Mouse (Mus musculus) MEL (cell line): Measurements from ENCODE around the gene Oscar. TPM values are rescaled to one million over a fixed set of nuclear protein-coding genes. Genes with fewer than 3 reads are reported as not detected.

Experiments
- DNase-seq: peaks from one replicate; pipeline ENCODE4 v3.0.0; 2011; ENCODE audit warnings: low read depth, low spot score
- H3K27ac ChIP-seq: 2 replicates; pipeline ENCODE4 v1.5.1; 2012; ENCODE audit warnings: low read depth, mild to moderate bottlenecking, control low read depth, low read length, moderate library complexity; ENCODE audit not compliant: control insufficient read depth
- H3K27me3 ChIP-seq, 2 experiments: fragments of 150-350 bp in 1 of 2; sonication (generic) in 1 of 2; 2 replicates each; pipeline ENCODE4 v1.6.1; 2012; ENCODE audit warnings: low read length in 2 of 2, mild to moderate bottlenecking in 2 of 2, improper control_type of control experiment in 1 of 2, moderate library complexity in 1 of 2; ENCODE audit not compliant: insufficient read depth in 2 of 2, control insufficient read depth in 1 of 2
- H3K36me3 ChIP-seq, 2 experiments: 2 replicates each; pipeline ENCODE4 v1.6.1; 2012 to 2014; ENCODE audit warnings: low read length in 2 of 2, improper control_type of control experiment in 1 of 2, inconsistent platforms in 1 of 2, mild to moderate bottlenecking in 1 of 2; ENCODE audit not compliant: insufficient read depth in 2 of 2, control insufficient read depth in 1 of 2
- H3K4me1 ChIP-seq, 2 experiments: fragments of 150-350 bp in 1 of 2; sonication (generic) in 1 of 2; 2 replicates each; pipeline ENCODE4 v1.6.1; 2012; ENCODE audit warnings: low read length in 2 of 2, improper control_type of control experiment in 1 of 2, mild to moderate bottlenecking in 1 of 2; ENCODE audit not compliant: insufficient read depth in 2 of 2, control insufficient read depth in 1 of 2
- H3K4me3 ChIP-seq, 2 experiments: fragments of 150-350 bp in 1 of 2; sonication (generic) in 1 of 2; 2 replicates each; pipeline ENCODE4 v1.5.1; 2012; ENCODE audit warnings: low read depth in 2 of 2, low read length in 2 of 2, mild to moderate bottlenecking in 2 of 2, moderate library complexity in 2 of 2, control low read depth in 1 of 2, improper control_type of control experiment in 1 of 2; ENCODE audit not compliant: control insufficient read depth in 1 of 2, insufficient read depth in 1 of 2
- H3K79me2 ChIP-seq: 2 replicates; pipeline ENCODE4 v1.6.1; 2012; ENCODE audit warnings: mild to moderate bottlenecking, low read length, moderate library complexity; ENCODE audit not compliant: control insufficient read depth, poor library complexity, insufficient read depth
- H3K9ac ChIP-seq: 2 replicates; pipeline ENCODE4 v1.6.1; 2012; ENCODE audit warnings: low read depth, mild to moderate bottlenecking, control low read depth, low read length, moderate library complexity; ENCODE audit not compliant: control insufficient read depth, poor library complexity, severe bottlenecking
- H3K9me3 ChIP-seq: fragments of 150-350 bp; sonication (generic); replicated peaks from 2 replicates; pipeline ENCODE4 v1.6.1; 2012; ENCODE audit warnings: mild to moderate bottlenecking, low read length, improper control_type of control experiment, moderate library complexity; ENCODE audit not compliant: insufficient read depth
- BHLHE40 ChIP-seq: IDR thresholded peaks from 2 replicates; pipeline ENCODE4 v1.6.1; 2012; ENCODE audit warnings: low read depth, mild to moderate bottlenecking, inconsistent platforms, low read length, improper control_type of control experiment, borderline replicate concordance
- CHD2 ChIP-seq: IDR thresholded peaks from 2 replicates; pipeline ENCODE4 v1.6.1; 2011; ENCODE audit warnings: low read length, improper control_type of control experiment
- CTCF ChIP-seq, 3 experiments: IDR thresholded peaks in 2 of 3; conservative IDR thresholded peaks in 1 of 3; 2 replicates each; pipeline ENCODE4 v1.5.1; 2011 to 2012; ENCODE audit warnings: low read length in 3 of 3, low read depth in 2 of 3, mild to moderate bottlenecking in 2 of 3, improper control_type of control experiment in 1 of 3, inconsistent platforms in 1 of 3, mixed read lengths in 1 of 3, moderate library complexity in 1 of 3; ENCODE audit not compliant: control insufficient read depth in 1 of 3, insufficient read depth in 1 of 3, poor library complexity in 1 of 3, severe bottlenecking in 1 of 3
- E2F4 ChIP-seq: IDR thresholded peaks from 2 replicates; pipeline ENCODE4 v1.6.1; 2011; ENCODE audit warnings: low read depth, low read length, improper control_type of control experiment, borderline replicate concordance
- ELF1 ChIP-seq: IDR thresholded peaks from 2 replicates; pipeline ENCODE4 v1.6.1; 2014; ENCODE audit warnings: low read depth, mild to moderate bottlenecking, inconsistent platforms, low read length, improper control_type of control experiment, moderate library complexity
- EP300 ChIP-seq, 2 experiments: IDR thresholded peaks; 2 replicates each; pipeline ENCODE4 v1.6.1; 2011; ENCODE audit warnings: improper control_type of control experiment in 2 of 2, low read length in 2 of 2, low read depth in 1 of 2, mild to moderate bottlenecking in 1 of 2
- ETS1 ChIP-seq: IDR thresholded peaks from 2 replicates; pipeline ENCODE4 v1.6.1; 2012; ENCODE audit warnings: low read depth, mild to moderate bottlenecking, inconsistent platforms, low read length, improper control_type of control experiment, moderate library complexity
- HCFC1 ChIP-seq: IDR thresholded peaks from 2 replicates; pipeline ENCODE4 v1.6.1; 2012; ENCODE audit warnings: low read depth, mild to moderate bottlenecking, inconsistent platforms, low read length, improper control_type of control experiment, moderate library complexity
- JUND ChIP-seq: IDR thresholded peaks from 2 replicates; pipeline ENCODE4 v1.6.1; 2011; ENCODE audit warnings: low read depth, mild to moderate bottlenecking, improper control_type of control experiment, low read length
- KAT2A ChIP-seq: conservative IDR thresholded peaks from 2 replicates; pipeline ENCODE4 v1.6.1; 2012; ENCODE audit warnings: low read depth, low read length, improper control_type of control experiment, inconsistent platforms
- MEF2A ChIP-seq: IDR thresholded peaks from 2 replicates; pipeline ENCODE4 v1.6.1; 2014; ENCODE audit warnings: low read depth, mild to moderate bottlenecking, inconsistent platforms, low read length, improper control_type of control experiment; ENCODE audit not compliant: poor library complexity, insufficient replicate concordance, severe bottlenecking; ENCODE audit errors: extremely low read depth
- MXI1 ChIP-seq: IDR thresholded peaks from 2 replicates; pipeline ENCODE4 v1.6.1; 2011; ENCODE audit warnings: mild to moderate bottlenecking, low read depth, low read length, improper control_type of control experiment
- MYC ChIP-seq: IDR thresholded peaks from 2 replicates; pipeline ENCODE4 v1.6.1; 2011; ENCODE audit warnings: low read depth, mild to moderate bottlenecking, low read length, improper control_type of control experiment, moderate library complexity
- NELFE ChIP-seq: IDR thresholded peaks from 2 replicates; pipeline ENCODE4 v1.6.1; 2011; ENCODE audit warnings: low read depth, low read length, improper control_type of control experiment
- POLR2A ChIP-seq, 2 experiments: IDR thresholded peaks; 2 replicates each; pipeline ENCODE4 v1.6.1; 2011 to 2012; ENCODE audit warnings: low read length in 2 of 2, mild to moderate bottlenecking in 2 of 2, control low read depth in 1 of 2, improper control_type of control experiment in 1 of 2, low read depth in 1 of 2, moderate library complexity in 1 of 2; ENCODE audit not compliant: control insufficient read depth in 1 of 2, insufficient read depth in 1 of 2, poor library complexity in 1 of 2
- POLR2AphosphoS2 ChIP-seq: IDR thresholded peaks from 2 replicates; pipeline ENCODE4 v1.6.1; 2011; ENCODE audit warnings: low read length, improper control_type of control experiment
- RAD21 ChIP-seq: IDR thresholded peaks from 2 replicates; pipeline ENCODE4 v1.6.1; 2011; ENCODE audit warnings: mild to moderate bottlenecking, low read depth, low read length, improper control_type of control experiment
- RCOR1 ChIP-seq: IDR thresholded peaks from 2 replicates; pipeline ENCODE4 v1.6.1; 2012; ENCODE audit warnings: low read depth, mild to moderate bottlenecking, inconsistent platforms, low read length, improper control_type of control experiment
- SIN3A ChIP-seq: IDR thresholded peaks from 2 replicates; pipeline ENCODE4 v1.6.1; 2012; ENCODE audit warnings: low read length, improper control_type of control experiment, inconsistent platforms
- SMC3 ChIP-seq: IDR thresholded peaks from 2 replicates; pipeline ENCODE4 v1.6.1; 2011; ENCODE audit warnings: low read depth, low read length, improper control_type of control experiment
- TBP ChIP-seq: IDR thresholded peaks from 2 replicates; pipeline ENCODE4 v1.8.0; 2011; ENCODE audit warnings: low read depth, low read length, improper control_type of control experiment
- TCF12 ChIP-seq: IDR thresholded peaks from 2 replicates; pipeline ENCODE4 v1.6.1; 2014; ENCODE audit warnings: low read depth, mild to moderate bottlenecking, inconsistent platforms, low read length, improper control_type of control experiment, moderate library complexity
- UBTF ChIP-seq: IDR thresholded peaks from 2 replicates; pipeline ENCODE4 v1.6.1; 2012; ENCODE audit warnings: low read depth, mild to moderate bottlenecking, inconsistent platforms, low read length, improper control_type of control experiment, moderate library complexity, borderline replicate concordance; ENCODE audit not compliant: insufficient read depth
- USF2 ChIP-seq, 2 experiments: IDR thresholded peaks; 2 replicates each; pipeline ENCODE4 v1.6.1; 2011 to 2012; ENCODE audit warnings: improper control_type of control experiment in 2 of 2, low read length in 2 of 2, borderline replicate concordance in 1 of 2, inconsistent platforms in 1 of 2, low read depth in 1 of 2, mild to moderate bottlenecking in 1 of 2; ENCODE audit not compliant: insufficient read depth in 1 of 2
- ZC3H11A ChIP-seq: IDR thresholded peaks from 2 replicates; pipeline ENCODE4 v1.6.1; 2012; ENCODE audit warnings: low read depth, mild to moderate bottlenecking, inconsistent platforms, low read length, improper control_type of control experiment
- ZNF384 ChIP-seq: IDR thresholded peaks from 2 replicates; pipeline ENCODE4 v1.6.1; 2012; ENCODE audit warnings: low read depth, mild to moderate bottlenecking, inconsistent platforms, low read length, improper control_type of control experiment
- polyA plus RNA-seq, 2 experiments: library from polyadenylated mRNA; stranded (reverse) in 1 of 2; unstranded in 1 of 2; fragments of >175 nt in 1 of 2; fragments of >200 nt in 1 of 2; gene quantifications; 2 replicates each; pipeline versions ENCODE4 v1.2.1 to v1.2.4; 2012; ENCODE audit warnings: low replicate concordance in 2 of 2, low read depth in 1 of 2; ENCODE audit not compliant: insufficient read length in 2 of 2, insufficient read depth in 1 of 2, missing spikeins in 1 of 2
- total RNA-seq: library from RNA; depleted of rRNA; stranded (reverse); fragments of 300-350 nt; gene quantifications from 2 replicates; pipeline ENCODE4 v1.2.3, GENCODE M21; 2012

The Oscar gene
- total and polyA plus RNA-seq, 3 experiments, result not detected

DNA sequence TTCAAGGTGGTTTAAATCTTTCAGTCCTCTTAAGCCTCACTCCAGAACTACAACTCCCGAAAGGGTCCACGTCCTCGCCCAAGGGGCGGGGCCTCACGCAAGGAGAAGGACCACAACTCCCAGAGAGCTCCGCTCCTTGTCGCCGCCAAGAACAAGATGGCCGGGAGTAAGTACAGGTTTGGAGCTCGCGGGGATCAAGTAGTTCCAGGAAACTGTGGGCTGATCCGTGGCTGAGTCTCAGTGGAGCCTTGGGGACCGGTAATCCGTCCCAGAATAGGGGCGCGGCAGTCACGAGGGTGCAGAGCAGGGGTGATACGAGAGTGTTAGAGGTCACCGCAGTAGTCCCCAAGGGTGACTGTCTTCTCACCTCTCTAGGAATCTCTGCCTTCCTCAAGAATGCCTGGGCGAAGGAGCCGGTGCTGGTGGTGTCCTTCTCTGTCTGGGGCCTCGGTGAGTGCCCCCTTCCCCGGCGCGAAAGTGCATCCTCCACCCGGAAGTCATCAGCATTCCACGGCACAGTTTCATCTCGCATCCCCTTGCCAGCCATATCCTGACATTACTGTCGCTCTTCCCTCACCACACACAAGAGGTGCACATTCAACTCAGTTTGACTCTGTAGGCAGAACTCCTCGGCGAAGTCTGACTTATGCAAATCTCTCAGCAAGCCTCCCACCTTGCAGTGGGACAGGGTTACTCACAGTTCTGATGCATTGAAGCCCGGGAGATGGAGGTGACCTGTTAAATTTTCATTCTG lies 1.5 kb upstream of the Oscar start, which contains the start of gene Ndufa3:
Ndufa3 (plus strand) TSS at position 132 of the 754 bp plus-strand sequence.
- Histone ChIP-seq H3K36me3 (peaks cover 2 to 9% of the 10 kb centered on the region in 2 experiments; a peak in 3 of 4 replicates), H3K9ac (peak within 1 kb of the TSS; percentile 85), H3K79me2 (peaks cover 7% of the 10 kb centered on the region), H3K9me3 (no peaks in the 10 kb centered on the region), H3K27me3 (no peaks in the 10 kb centered on the region), H3K27ac (peak within 1 kb of the TSS; percentile 65), H3K4me1 (peaks cover 2 to 21% of the 10 kb centered on the region in 2 experiments), H3K4me3 (peak within 1 kb of the TSS; percentile 85)
- DNase-seq, result peak; percentile 96
- TF ChIP-seq KAT2A, result peak; percentile 96
- no peak for TF ChIP-seq ETS1
- TF ChIP-seq UBTF, result no peak
- peak; percentile 75 to 88 for TF ChIP-seq POLR2A (IDR thresholded peaks at IDR 0.05; ENCODE audit: control insufficient read depth in 1 of 2, insufficient read depth in 1 of 2, low read depth in 1 of 2, low read length in 2 of 2, poor library complexity in 1 of 2)
- TF ChIP-seq BHLHE40, result no peak
- TF ChIP-seq MYC, result peak; percentile 18; the same call in 1 of the 2 replicates
- peak; percentile 52 for TF ChIP-seq TCF12
- TF ChIP-seq SIN3A, result peak; percentile 83
- no peak for TF ChIP-seq JUND
- no peak for TF ChIP-seq CTCF (IDR thresholded peaks at IDR 0.05 in 2 of 3, conservative IDR thresholded peaks at IDR 0.05 in 1 of 3; ENCODE audit: control insufficient read depth in 1 of 3, insufficient read depth in 1 of 3, low read depth in 2 of 3, low read length in 3 of 3, poor library complexity in 1 of 3, severe bottlenecking in 1 of 3)
- TF ChIP-seq POLR2AphosphoS2, result peak; percentile 76
- peak; percentile 14; the same call in 1 of the 2 replicates for TF ChIP-seq MXI1
- TF ChIP-seq CHD2, result peak; percentile 36; the same call in 1 of the 2 replicates
- peak; percentile 79 for TF ChIP-seq TBP
- peak; percentile 69 for TF ChIP-seq NELFE
- TF ChIP-seq ZC3H11A, result no peak
- TF ChIP-seq HCFC1, result peak; percentile 99
- no peak for TF ChIP-seq RCOR1
- peak; percentile 43 for TF ChIP-seq ELF1

DNA sequence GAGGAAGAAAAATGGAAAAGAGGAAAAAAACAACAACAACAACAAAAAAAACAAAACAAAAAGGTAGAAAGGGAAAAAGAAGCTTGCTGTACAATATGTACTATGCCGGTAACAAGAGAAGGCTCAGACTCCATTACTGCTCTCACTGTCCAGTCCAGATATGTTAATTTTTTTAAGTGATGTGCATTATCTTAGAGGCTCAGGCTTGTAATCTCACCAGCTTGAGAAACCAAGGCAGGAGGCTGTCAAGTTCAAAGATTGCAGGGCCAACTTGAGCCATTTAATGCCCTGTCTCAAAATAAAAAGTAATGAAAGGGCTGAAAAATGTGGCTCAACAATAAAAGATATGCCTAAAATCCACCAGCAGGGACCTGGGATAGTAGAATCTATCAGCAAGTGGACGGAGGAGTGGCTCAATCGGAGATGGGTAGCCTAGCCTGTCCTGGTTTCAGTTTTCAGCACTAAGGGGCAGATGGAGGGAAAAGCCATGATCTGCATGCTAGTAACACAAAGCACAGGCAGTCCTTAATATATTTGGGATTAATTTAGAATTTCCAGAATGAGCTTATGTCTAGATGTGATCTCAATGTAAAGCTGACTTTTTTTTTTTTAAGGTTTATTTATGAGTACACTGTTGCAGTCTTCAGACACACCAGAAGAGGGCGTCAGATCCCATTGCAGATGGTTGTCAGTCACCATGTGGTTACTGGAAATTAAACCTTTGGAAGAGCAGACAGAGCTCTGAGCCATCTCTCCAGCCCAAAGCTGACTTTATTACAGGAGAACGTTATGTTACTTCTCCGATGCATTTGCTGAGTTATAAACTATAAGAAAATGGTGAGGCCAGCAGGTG lies 658 bp upstream of the Oscar start:
- Histone ChIP-seq H3K79me2 (peaks cover 7% of the 10 kb centered on the region), H3K4me1 (peaks cover 2 to 21% of the 10 kb centered on the region in 2 experiments), H3K9me3 (no peaks in the 10 kb centered on the region), H3K27me3 (no peaks in the 10 kb centered on the region), H3K36me3 (peaks cover 2 to 9% of the 10 kb centered on the region in 2 experiments; a peak in 3 of 4 replicates), H3K27ac (no peak overlapping the region), H3K4me3 (peak overlapping the region; percentile 46 to 85), H3K9ac (peak overlapping the region; percentile 33)
- DNase-seq, result peak; percentile 46
- no peak for TF ChIP-seq USF2 (IDR thresholded peaks at IDR 0.05; ENCODE audit: borderline replicate concordance in 1 of 2, insufficient read depth in 1 of 2, low read depth in 1 of 2, low read length in 2 of 2)
- peak; percentile 93 for TF ChIP-seq ZNF384
- no peak for TF ChIP-seq SIN3A
- no peak for TF ChIP-seq ELF1
- peak; percentile 28; the same call in 1 of the 2 replicates for TF ChIP-seq SMC3
- peak; percentile 27; the same call in 1 of the 2 replicates for TF ChIP-seq ZC3H11A
- peak; percentile 72; the same call in 1 of the 2 replicates for TF ChIP-seq TCF12
- TF ChIP-seq RAD21, result peak; percentile 29
- TF ChIP-seq CTCF (IDR thresholded peaks at IDR 0.05 in 2 of 3, conservative IDR thresholded peaks at IDR 0.05 in 1 of 3; ENCODE audit: control insufficient read depth in 1 of 3, insufficient read depth in 1 of 3, low read depth in 2 of 3, low read length in 3 of 3, poor library complexity in 1 of 3, severe bottlenecking in 1 of 3), result peak; percentile 38 to 76 (median 64)
- TF ChIP-seq MEF2A, result no peak
- TF ChIP-seq ETS1, result 0 out of 2 replicates have a peak, but pooled peaks have one; percentile 8
- TF ChIP-seq E2F4, result no peak
- TF ChIP-seq JUND, result no peak
- peak; percentile 69 for TF ChIP-seq RCOR1
- TF ChIP-seq EP300 (IDR thresholded peaks at IDR 0.05; ENCODE audit: low read depth in 1 of 2, low read length in 2 of 2), result peak; percentile 15 to 60; a peak in 3 of 4 replicates
- TF ChIP-seq MXI1, result peak; percentile 77
